Mouse (Mus musculus): ENCODE measurements around the gene Prpf4. TPM values are rescaled to one million over a fixed set of nuclear protein-coding genes. Genes with fewer than 3 reads are reported as not detected.

Prpf4 gene
- 1 to 10 TPM; 3.4 to 7.3 TPM for polyA plus RNA-seq (2012; fragmentation: generic; extraction: Trizol)

DNA sequence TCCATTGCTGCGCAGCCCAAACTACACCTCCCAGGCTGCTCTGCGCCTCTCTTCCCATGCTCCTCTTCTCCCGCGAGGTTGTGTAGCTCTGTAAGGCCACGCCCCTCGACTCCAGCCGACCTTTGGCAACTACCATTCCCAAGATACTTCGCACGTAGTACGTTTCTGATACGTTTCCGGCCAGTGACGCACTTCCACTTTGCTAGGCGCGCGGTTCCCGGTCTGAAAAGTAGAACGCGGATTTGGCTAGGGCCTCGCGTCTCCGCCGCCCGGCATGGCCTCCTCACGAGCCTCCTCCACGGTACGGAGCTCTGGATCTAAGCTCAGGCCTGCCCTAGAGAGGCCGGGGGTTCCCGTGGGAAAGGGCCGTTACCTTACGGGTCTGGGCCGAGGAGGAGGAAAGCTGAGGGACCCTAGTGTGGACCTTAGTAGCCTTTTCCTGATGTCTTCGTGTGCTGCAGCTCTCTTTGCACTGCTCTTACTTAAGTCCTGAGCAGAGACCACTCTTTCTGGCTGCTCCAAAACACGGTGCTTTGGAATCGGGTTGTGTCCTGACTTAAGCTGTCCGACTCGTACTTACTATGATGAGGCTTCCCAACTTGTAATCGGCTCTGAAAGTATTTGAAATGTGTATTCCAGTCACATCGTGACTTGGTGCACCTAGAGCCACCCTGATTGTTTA is at the start of gene Prpf4, which contains the start of gene Cdc26:
Prpf4 (plus strand) TSS at position 197 of the 682 bp plus-strand sequence.
Cdc26 (minus strand) TSS at position 42 of the 682 bp plus-strand sequence.

DNA sequence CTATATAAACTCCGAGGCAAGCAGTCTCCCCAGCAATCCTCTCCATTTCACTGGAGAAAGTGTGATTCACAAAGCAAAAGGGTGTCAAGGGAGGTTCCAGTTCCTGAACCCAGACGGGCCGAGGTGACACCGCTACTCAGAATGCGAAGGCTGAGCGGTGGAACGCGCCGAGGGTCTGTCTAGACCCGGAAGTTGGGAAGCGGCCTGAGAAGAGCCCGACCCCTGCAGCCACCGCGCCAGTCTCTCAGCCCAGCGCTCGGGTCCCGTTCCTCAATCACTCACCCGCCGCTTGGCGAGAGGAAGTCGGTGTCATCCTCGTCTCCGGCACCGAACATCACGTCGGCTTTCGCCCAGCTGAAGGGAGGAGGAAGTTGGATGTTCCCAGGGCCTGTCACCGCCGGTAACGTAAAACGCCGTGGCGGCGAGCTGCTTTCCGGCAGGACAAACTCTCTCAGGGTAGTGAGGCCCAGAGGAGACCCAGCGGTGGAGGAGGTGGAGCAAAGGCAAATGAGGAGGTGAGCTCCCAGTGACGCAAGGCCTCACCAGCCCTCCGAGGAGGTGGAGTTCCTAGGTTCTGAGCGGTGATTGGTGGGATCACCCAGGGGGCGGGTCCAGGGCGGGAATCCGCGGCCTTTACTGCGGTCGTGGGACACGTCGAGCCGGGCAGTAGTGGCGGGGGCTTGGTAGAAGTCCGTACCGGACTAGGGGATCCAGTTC is 48.4 kb upstream of the Prpf4 start, which contains the start of the genes Fkbp15 and Slc31a1:
Fkbp15 (minus strand) TSS at position 461 of the 717 bp plus-strand sequence.
Slc31a1 (plus strand) TSS at position 640 of the 717 bp plus-strand sequence.

DNA sequence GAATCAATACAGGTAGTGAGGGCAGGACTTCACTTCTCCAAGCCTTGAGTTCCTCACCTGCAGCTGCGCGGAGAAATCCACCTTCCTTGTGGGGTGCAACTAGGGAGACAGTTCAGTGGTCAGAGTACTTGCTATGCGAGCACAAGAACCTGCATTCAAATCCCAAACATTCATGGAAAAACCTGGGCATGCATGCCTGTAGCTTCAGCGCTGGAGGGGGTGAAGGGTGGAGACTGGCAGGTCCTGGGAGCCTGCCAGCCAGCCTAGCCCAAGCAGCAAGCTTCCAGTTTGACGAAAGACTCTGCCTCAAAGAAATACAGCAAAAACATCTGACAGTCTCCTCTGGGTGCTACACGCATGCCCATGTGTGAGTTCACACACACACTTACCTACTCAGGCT is 26.5 kb downstream of the Prpf4 start, which contains the start of gene Rnf183:
Rnf183 (minus strand) TSS at position 172 of the 400 bp plus-strand sequence.

DNA sequence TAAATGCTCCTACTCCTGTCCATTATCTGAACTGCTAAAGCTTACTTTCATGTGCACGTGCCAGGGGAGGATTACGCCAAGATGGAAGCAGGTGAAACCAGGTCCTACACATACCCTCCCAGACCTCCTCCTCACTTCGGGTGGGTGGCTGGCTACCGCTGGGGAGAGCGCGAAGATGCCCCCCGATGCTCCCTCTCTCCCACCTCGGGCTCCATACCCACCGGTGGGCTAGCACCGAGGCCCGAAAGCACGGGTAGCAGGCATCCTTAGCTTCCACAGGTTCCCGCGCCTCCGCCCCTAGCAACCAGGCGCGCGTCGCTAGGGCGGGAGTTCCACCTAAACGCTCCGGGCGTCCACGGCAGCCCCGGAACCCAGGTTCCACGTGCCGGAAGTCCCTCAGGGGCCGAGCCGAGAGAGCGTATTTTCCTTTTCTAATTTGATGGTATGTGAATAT is 62.0 kb downstream of the Prpf4 start, which contains the start of gene Wdr31:
Wdr31 (minus strand) TSS at position 299 of the 454 bp plus-strand sequence.

Other genes starting within 250 kb of the Prpf4 start
- under 1 TPM; 0.02 to 0.42 TPM for gene Zfp37, start 177.8 kb upstream of the Prpf4 start, polyA plus RNA-seq (2012; fragmentation: generic; extraction: Trizol)
- gene Slc31a2, start 146.2 kb upstream of the Prpf4 start, polyA plus RNA-seq (2012; fragmentation: generic; extraction: Trizol): 10 to 100 TPM in 1 of 2 experiments, 1 to 10 TPM in 1; 1.4 to 15.5 TPM
- 10 to 100 TPM in 1 of 2 experiments, 1 to 10 TPM in 1; 8.2 to 25.7 TPM for gene Fkbp15, start 48.2 kb upstream of the Prpf4 start, polyA plus RNA-seq (2012; fragmentation: generic; extraction: Trizol)
- gene Slc31a1, start 48.1 kb upstream of the Prpf4 start, polyA plus RNA-seq (2012; fragmentation: generic; extraction: Trizol): 10 to 100 TPM in 1 of 2 experiments, 1 to 10 TPM in 1; 4.3 to 18.4 TPM
- gene Cdc26, start 155 bp upstream of the Prpf4 start, polyA plus RNA-seq (2012; fragmentation: generic; extraction: Trizol): 10 to 100 TPM; 69.8 to 90.5 TPM
- under 1 TPM; 0.06 to 0.60 TPM for gene Rnf183, start 26.5 kb downstream of the Prpf4 start, polyA plus RNA-seq (2012; fragmentation: generic; extraction: Trizol)
- gene Wdr31, start 62.1 kb downstream of the Prpf4 start, polyA plus RNA-seq (2012; fragmentation: generic; extraction: Trizol): under 1 TPM; 0.07 to 0.12 TPM
- 1 to 10 TPM in 1 of 2 experiments, under 1 TPM in 1; 0.08 to 1.0 TPM for gene Bspry, start 71.3 kb downstream of the Prpf4 start, polyA plus RNA-seq (2012; fragmentation: generic; extraction: Trizol)
- gene Hdhd3, start 94.7 kb downstream of the Prpf4 start, polyA plus RNA-seq (2012; fragmentation: generic; extraction: Trizol): 10 to 100 TPM; 35.5 to 36.9 TPM
- gene Alad, start 111.1 kb downstream of the Prpf4 start, polyA plus RNA-seq (2012; fragmentation: generic; extraction: Trizol): 100 to 1,000 TPM; 124 to 319 TPM
- gene Pole3, start 116.3 kb downstream of the Prpf4 start, polyA plus RNA-seq (2012; fragmentation: generic; extraction: Trizol): 10 to 100 TPM; 33.3 to 62.6 TPM
- under 1 TPM; 0.05 to 0.17 TPM for gene 4933430I17Rik, start 116.6 kb downstream of the Prpf4 start, polyA plus RNA-seq (2012; fragmentation: generic; extraction: Trizol)
- 10 to 100 TPM; 24.2 to 87.0 TPM for gene Rgs3, start 151.1 kb downstream of the Prpf4 start, polyA plus RNA-seq (2012; fragmentation: generic; extraction: Trizol)